Mouse (Mus musculus) neural tube, embryonic 10.5 days (tissue): ENCODE results near the gene Syt6.
"Not testable (repeated sequence)": the region's sequence is repeated elsewhere in the genome, so short reads cannot be mapped to it uniquely, and the experiment has no call there.

Source experiments
- DNase-seq: peaks from one replicate; pipeline ENCODE4 v3.0.0-alpha.2; 2017; ENCODE audit warnings: low spot score; ENCODE audit errors: extremely low spot score

The Syt6 gene

GRCm38 (mm10) chr3:103601011-103601410 is 26.0 kb downstream of the Syt6 start:
- DNase-seq, result no peak

- DNase-seq, result no peak
Observed at GRCm38 (mm10) chr3:103601561-103601960, 26.5 kb downstream of the Syt6 start.

GRCm38 (mm10) chr3:103606045-103606597 is 31.1 kb downstream of the Syt6 start:
- DNase-seq, result no peak

- no peak for DNase-seq
Observed at GRCm38 (mm10) chr3:103606660-103607595, 31.9 kb downstream of the Syt6 start.

GRCm38 (mm10) chr3:103610231-103610630 is 35.2 kb downstream of the Syt6 start:
- DNase-seq, result no peak

GRCm38 (mm10) chr3:103612636-103613355 is 37.8 kb downstream of the Syt6 start:
- DNase-seq, result no peak

- DNase-seq, result no peak
Observed at GRCm38 (mm10) chr3:103615621-103616020, 40.6 kb downstream of the Syt6 start.

- DNase-seq, result no peak
Observed at GRCm38 (mm10) chr3:103616981-103617380, 42.0 kb downstream of the Syt6 start.

- no peak for DNase-seq
Observed at GRCm38 (mm10) chr3:103620101-103620500, 45.1 kb downstream of the Syt6 start.

- DNase-seq, result no peak
Observed at GRCm38 (mm10) chr3:103623893-103624470, 49.0 kb downstream of the Syt6 start.

GRCm38 (mm10) chr3:103624591-103625051 is 49.6 kb downstream of the Syt6 start:
- no peak for DNase-seq

- no peak for DNase-seq
Observed at GRCm38 (mm10) chr3:103625169-103625568, 50.1 kb downstream of the Syt6 start.

GRCm38 (mm10) chr3:103626481-103626880 is 51.5 kb downstream of the Syt6 start:
- no peak for DNase-seq

- DNase-seq, result no peak
Observed at GRCm38 (mm10) chr3:103627661-103628060, 52.6 kb downstream of the Syt6 start.

GRCm38 (mm10) chr3:103633124-103633523 is 58.1 kb downstream of the Syt6 start:
- DNase-seq, result no peak

GRCm38 (mm10) chr3:103633831-103634230 is 58.8 kb downstream of the Syt6 start:
- no peak for DNase-seq

GRCm38 (mm10) chr3:103634256-103634655 is 59.2 kb downstream of the Syt6 start:
- DNase-seq, result no peak

GRCm38 (mm10) chr3:103637641-103638040 is 62.6 kb downstream of the Syt6 start:
- DNase-seq, result no peak

GRCm38 (mm10) chr3:103640226-103640803 is 65.3 kb downstream of the Syt6 start:
- peak; percentile 37 for DNase-seq

- DNase-seq, result no peak
Observed at GRCm38 (mm10) chr3:103641301-103641700, 66.3 kb downstream of the Syt6 start.

GRCm38 (mm10) chr3:103645968-103646367 is 70.9 kb downstream of the Syt6 start, which contains the start of gene Atg4a-ps:
Gene Atg4a-ps (minus strand): TSS chr3:103646068.
- not testable (repeated sequence) for DNase-seq
